Mouse (Mus musculus) CD4-positive, CD25-positive, alpha-beta regulatory T cell, adult 4 months (primary cell): ENCODE measurements around the gene Bcl9l. TPM values are rescaled to one million over a fixed set of nuclear protein-coding genes. Genes with fewer than 3 reads are reported as not detected.
"Not testable (repeated sequence)": the region's sequence is repeated elsewhere in the genome, so short reads cannot be mapped to it uniquely, and the experiment has no call there.

Experiments used
- ATAC-seq: one replicate; pipeline ENCODE4 v1.8.0; 2017
- polyA plus RNA-seq, 2 experiments: library from polyadenylated mRNA; unstranded; fragments of 100-300 nt; shearing (Covaris generic); gene quantifications; one replicate each; pipeline ENCODE4 v1.2.1; 2017

Gene Bcl9l
- polyA plus RNA-seq: 10 to 100 TPM; 13.3 to 17.6 TPM

GRCm38 (mm10) chr9:44482552-44482951, at the start of gene Bcl9l:
TSS of gene Bcl9l (plus strand) at chr9:44482825.
- peak; percentile 70 for ATAC-seq

DNA sequence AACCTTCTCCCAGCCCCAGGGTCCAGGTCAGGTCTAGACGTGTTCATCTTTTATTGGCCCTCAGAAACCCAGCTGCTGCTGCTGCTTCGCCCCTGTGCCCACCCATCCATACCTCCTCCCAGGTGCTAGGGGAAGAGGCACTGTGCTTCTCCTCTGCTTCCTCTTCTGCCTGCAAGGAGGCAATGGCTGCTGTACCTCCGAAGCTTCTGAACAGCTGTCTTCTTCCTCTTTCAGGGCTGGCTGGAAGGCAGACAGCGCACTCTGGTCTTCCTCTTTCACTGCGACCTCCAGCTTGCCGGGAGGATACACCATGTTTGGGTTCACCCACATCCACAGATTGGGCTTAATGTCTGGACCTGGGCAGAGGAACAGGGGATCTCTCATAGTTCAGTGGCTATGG, 46.9 kb upstream of the Bcl9l start:
- no peak for ATAC-seq

DNA sequence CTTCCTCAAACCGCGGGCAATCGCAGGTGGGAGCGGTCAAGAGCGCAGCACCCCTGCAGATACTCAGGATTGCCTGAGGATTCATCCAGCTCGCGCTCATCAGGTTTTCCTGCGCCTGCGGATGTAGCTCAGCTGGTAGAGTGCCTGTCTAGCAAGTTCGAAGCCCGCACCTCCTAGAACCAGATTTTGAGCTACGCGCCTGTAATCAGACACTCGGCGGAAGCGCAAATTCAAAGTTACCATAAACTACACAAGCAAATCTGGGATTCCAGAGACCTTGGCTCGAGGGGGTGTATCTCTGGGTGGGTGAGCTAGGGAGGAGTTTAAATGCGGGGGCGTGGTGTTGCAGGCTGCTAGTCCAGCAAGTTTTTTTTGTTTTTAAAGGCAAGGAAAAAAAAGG, 41.7 kb upstream of the Bcl9l start, which contains the start of gene Foxr1:
TSS of gene Foxr1 (minus strand) at position 176 of the 400 bp plus-strand sequence.
- no peak for ATAC-seq

- not testable (repeated sequence) for ATAC-seq
These were observed 38.1 kb upstream of the Bcl9l start for GRCm38 (mm10) chr9:44444402-44445025.

- ATAC-seq: no peak
These were observed 32.2 kb upstream of the Bcl9l start for GRCm38 (mm10) chr9:44450387-44450786.

DNA sequence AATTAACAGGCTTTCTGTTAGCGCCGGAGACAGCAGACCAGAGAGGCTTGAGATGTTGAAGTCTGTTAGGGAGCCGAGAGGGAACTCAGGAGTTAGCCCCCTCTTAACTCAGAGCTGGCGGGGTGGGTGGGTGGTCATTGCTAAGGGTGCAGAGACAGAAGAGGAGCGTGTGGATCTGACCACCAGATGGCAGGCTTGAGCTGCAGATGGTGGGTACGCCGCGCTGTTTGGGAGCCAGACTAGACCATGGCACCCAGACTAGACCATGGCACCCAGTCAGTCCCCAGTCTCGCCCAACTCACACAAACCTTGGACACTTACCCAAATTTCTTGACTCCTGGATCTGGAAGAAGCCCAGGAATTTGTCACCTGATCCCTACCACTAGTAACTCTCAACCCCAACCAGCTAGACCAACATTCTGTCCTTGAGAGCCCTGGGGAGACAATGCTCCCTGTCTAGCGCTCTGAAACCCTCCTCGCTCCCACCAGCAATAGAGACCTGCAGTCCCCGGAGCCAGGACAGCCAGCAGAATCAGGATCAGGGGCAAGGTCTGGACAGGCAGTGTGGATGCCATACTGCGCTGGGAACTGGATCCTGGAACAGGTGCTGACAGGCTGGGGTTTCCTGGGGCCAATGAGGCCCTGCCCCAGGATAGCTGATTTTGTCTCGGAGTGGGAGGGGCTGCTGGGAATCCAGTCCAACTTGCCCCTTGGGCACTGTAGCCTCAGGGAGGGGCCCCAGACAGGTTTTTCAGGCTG, 28.3 kb upstream of the Bcl9l start:
- peak; percentile 81 for ATAC-seq

DNA sequence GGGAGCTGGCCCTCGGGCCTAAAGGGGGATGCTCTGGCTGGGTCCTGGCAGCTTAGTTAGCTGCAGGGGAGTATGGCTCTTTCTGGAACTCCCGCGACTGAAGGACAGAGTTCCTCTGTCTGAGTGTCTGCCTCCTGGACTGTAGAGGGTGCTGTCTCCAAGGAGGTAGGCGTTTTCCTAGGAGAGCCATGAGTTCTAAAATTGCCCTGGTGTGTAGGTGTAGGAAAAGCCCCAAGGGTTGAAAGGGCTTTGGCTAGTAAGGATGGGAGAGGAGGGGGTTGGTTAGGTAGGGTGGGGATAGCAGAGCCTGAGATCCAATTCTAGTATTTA, 27.8 kb upstream of the Bcl9l start, which contains the start of gene Upk2:
TSS of gene Upk2 (minus strand) at position 86 of the 330 bp plus-strand sequence.
- ATAC-seq: no peak

DNA sequence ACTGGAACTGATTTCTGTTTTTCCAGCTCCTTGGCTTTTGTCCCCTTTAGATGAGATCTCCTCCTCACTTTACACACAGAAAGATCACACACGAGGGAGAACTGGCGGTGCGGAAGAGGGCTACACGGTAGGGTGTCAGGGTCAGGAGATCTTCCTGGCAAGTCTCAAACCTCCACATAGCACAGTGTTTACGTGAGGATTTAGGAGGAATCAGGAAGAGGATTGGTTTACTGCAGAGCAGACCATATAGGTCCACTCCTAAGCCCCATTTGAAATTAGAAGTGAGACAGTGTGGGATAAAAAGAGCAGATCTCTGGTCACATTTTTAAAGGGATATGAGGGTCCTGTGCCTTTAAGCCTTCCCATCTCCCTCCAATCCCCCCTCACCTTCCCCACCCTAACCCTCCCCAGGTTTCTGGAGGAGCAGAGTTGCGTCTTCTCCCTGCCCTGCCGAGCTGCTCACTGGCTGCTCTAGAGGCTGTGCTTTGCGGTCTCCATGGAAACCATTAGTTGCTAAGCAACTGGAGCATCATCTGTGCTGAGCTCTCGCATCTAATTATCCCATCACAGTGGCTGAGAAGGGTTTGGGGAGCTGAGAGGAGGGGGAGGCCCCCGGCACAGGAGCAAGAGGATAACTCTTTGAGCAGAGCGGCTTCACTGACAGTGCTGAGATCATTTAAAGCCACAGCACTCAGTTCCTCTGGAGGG, 25.4 kb upstream of the Bcl9l start:
- ATAC-seq: no peak

DNA sequence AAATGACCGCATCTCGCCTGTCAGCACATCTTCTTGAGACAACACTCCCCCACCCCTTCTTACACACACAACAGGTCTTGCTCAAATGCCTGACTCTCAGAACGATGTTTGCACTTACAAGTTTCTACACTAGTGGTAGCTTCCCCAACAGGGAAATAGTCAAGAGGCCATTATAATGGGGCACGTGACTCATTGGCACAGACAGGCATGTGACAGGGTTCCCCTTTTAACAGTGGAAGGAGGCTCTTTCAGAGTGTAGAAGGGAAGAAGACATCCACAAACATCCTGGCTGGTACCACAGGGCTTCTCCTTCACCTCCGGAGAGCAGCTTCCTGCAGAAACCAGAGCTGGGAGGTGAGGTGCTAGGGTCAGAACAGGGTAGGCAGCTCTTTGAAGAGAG, 20.7 kb upstream of the Bcl9l start:
- ATAC-seq: no peak

GRCm38 (mm10) chr9:44468224-44468623, 14.4 kb upstream of the Bcl9l start:
- ATAC-seq: no peak

GRCm38 (mm10) chr9:44468800-44469199, 13.8 kb upstream of the Bcl9l start:
- no peak for ATAC-seq

DNA sequence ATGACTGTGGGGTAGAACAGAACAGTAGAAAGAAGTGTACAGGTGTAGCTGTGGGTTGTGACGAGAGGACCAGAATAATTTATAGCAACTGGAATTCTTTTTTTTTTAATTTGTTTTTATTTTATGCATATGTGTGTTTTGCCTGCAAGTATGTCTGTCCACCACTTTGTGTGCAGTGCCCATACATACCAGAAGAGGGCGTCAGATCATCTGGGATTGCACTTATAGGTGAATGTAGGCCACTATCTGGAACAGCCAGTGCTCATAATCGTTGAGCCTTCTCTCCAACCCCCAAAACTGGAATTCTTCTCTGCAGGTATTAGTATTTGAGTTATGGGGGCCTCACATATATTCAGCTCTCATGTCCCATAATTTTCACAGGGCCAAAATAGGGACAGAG, 9.4 kb upstream of the Bcl9l start:
- ATAC-seq: no peak

- no peak for ATAC-seq
These were observed 8.3 kb upstream of the Bcl9l start for GRCm38 (mm10) chr9:44474327-44474726.

DNA sequence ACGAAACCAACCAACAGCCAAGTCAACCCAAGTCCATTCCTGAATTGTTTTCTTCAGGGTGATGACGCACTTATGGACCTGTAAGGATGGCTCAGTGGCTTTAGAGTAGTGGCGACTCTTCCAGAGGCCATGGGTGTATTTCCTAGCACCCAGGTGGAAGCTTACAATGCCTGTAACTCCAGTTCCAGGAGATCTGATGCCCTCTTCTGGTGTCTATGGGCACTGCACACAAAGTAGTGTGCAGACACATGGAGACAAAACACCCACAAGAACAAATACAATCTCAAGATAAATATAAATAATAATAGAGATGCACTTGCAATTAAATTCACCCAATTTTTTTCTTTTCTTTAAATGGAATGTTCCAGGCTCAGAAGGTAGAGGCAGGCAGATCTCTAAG, 6.7 kb upstream of the Bcl9l start:
- no peak for ATAC-seq

DNA sequence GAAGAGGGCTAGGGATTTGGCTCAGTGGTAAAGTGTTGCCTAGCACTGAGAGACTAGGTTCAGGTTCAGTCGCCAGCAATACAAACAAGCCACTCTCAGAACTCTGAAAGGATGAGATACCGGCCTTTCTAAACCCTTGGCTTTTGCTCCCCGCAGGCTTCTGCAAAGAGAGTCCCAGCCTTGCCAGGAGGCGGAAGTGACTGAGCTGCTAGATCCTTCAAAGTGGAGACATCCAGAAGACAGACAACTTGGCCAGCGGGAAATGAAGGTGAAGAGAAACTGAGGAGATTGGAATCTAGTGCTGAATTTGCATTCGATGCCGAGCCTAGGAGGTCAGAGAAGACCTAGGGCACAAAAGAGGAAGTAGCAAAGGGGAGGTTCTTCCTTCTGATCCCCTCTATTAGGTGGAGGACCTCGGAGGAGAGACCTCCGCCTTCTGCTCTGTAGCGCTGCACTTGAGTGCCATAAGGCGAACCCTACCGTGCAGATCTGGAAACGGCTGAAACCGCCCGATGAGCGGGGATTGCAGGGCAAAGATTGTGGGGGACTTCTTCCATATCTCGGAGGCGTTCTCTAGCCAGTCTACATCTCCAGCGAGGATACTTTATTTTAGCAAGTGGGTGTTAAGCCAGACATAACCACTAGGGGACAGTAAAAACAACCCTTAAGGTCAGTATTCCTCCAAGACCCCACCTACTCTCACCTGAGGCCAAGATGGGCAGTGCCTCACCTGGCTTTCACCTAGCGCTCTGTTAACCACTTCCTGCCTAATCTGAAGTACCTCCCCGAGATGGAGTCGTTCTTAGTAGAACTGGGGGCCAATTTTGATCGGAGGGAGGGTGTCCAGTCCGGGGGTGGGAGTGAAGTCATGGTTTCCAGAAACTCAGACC, 5.0 kb upstream of the Bcl9l start:
- peak; percentile 33 for ATAC-seq

DNA sequence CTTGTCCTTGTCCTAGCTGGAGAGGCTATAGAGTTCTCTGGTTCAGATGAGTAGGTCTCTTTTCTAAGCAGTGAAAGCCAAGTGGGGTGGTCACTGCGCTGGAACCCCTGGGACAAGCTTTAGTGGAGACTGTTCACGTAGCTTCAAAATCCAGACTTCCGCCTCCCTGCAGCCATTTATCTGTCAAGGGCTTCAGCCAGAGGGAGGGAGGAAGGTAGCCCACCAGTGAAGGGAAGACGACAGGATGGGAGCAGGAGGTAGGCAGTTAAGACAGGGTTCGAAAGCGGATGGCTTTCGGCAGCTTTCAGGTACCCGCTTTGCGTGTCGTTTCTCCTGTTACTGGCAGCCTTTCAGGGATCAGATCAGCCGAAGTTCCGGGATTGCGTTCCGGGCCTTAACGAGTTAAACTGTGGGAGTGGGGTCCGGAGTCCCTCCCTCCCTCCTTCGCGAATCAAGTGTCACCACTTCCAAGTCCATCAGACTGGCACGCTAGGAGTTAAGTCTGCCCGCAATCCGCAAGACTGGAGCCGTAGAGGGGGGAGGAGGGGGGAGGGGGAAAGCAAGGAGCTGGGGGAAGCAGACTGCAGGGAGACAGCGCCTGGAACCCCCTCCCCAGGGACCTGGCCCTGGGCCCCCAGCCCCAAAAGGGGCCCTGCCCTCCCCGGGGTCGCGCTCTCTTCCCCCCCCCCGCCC, 4.2 kb upstream of the Bcl9l start:
- no peak for ATAC-seq

DNA sequence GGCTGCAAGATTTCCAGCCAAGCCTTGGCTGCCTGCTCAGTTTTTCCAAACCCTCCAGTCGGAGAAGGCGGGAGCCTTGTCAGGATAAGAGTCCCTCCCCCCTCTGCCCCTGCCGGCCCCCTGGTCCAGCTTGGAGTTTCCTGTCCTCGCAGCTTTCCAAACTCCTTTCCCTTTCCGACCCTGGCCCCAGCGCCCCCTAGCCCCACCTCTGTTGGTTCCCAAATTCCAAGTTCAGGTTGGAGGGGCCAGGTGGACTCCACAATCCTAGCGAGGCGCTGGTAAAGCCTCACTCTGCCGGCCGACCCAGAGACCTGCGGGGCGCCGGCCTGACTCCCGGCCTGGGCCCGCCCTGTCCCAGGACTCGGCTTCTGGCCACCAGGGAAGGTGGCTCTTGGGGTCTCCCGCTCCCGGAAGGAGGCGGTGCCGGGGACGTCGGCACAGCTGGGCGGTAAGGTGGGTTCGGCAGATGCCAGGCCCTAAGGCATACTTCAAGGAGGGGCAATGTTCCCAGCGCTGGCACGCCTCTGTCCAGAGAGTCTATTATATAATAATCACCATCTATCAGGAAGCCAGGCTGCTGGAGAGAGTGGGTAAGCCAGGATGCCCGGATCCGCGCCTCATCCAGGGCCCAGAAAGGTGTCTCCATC, 3.5 kb upstream of the Bcl9l start:
- peak; percentile 3 for ATAC-seq

DNA sequence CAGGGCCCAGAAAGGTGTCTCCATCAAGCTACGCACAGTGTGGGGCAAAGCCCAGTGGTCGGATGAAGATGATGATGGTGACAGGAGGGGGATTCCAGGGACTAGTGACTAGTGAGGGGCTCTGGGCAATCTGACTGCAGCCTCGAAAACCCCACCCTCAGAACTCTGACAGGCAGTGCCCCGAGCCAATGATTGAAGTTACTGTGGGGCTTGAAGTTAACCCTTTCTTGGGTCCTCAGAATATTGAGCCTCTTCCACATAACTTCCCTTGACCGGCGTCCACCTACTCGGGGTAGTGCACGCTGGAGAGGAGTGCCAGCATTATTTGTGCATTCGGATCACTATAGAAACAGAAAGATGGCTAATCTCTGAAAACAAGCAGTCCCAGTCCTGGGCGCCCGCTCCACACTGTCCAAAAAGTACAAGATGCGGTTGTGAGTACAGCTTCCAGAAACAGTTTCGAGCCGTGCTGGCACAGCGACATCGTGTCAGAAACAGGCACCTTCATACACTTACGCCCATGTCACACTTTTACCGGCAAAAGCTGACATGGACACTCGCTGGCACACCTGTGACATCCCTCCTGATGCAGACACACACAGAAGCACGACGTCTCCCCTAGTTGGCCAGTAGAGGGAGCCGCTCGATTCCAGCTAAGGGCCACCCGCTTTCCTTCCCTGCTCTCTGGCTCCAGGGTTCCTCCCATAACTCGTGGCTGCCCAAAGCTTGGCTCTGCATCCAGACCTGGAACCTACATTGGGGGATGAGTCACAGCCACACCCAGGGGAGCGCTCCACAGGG, 2.8 kb upstream of the Bcl9l start:
- peak; percentile 58 for ATAC-seq

DNA sequence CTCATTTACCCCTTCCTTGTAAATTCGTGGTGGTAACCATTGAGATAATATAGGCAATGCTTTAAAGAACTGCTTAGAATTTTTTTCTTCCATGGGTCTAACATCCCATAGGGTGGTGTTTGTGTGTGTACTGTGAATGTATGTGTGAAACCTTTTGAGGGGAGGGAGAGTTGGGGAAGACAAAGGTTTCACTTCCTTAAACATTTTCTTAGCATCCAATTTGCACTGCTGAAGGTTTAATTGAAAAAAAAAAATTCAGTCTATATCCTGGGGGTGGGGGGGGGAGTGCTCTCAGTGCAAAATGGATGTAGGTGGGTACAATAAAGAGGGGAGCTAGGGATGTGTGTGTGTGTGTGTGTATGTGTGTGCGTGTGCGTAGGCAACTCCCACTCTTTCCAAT, 513 bp upstream of the Bcl9l start:
- no peak for ATAC-seq

DNA sequence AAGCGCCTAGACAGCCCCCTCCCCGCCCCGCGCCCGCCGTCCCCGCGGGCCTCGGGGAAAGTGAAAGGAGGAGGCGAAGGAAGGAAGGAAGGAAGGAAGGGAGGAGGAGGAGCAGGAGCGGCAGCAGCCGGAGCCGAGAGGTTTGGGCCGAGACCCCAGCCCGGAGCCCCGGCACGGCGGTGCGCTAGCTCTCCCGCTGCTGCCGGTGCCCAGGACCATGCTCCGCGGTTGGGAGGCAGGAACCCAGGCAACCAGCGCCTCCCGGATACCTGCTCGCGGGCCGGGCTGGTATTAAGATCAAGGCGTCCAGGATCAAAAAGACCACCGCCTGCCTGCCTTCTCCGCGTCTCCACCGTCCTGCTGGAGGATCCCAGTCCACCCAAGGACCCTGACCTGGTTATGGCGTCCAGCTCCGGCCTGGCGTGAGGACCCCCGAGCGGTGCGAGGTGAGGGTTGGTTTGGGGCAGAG, 450 bp downstream of the Bcl9l start:
- no peak for ATAC-seq
